ENCODE assay signal across 9 mouse cellular contexts in genomic region chr2:146414484-146415291, GRCm38 (mm10).
DNase-seq lines count a peak whose midpoint lies in the region; ATAC-seq and TF ChIP-seq lines count a peak whose summit lies in the region.
"Had no signal": no experiment of that assay in that cellular context is flagged by ENCODE, and none has a peak within 500 bp of the region (broad histone marks: within the 10 kb centered on the region; RNA-seq: fewer than 3 reads in every experiment).

No protein-coding gene starts in this region.

- 16% methylated on average over 8 of the region's 8 CpGs for WGBS in cerebellum, adult 2 months
- 35% methylated on average over 8 of the region's 8 CpGs for WGBS in midbrain, embryonic 12.5 days

- H3K9ac ChIP-seq in midbrain, embryonic 12.5 days (replicated peaks): no peak overlapping the region

- H3K4me3 ChIP-seq in cerebellum, adult 2 months (replicated peaks; ENCODE audit: insufficient read depth, low read depth, low read length): no peak overlapping the region
- H3K4me3 ChIP-seq in midbrain, embryonic 12.5 days: no peak overlapping the region
- H3K4me3 ChIP-seq: myocyte had no signal

- H3K27ac ChIP-seq in cerebellum, adult 2 months (ENCODE audit: insufficient read depth, low read length): no peak overlapping the region
- H3K27ac ChIP-seq in midbrain, embryonic 12.5 days (replicated peaks): peak overlapping the region; percentile 73

- in situ Hi-C loops in Patski (cut with MboI; ENCODE audit: low pct_unique_long_range_greater_than_20kb): loop anchor here (5.0 kb wide), 1 partner anchor 462 kb away; no protein-coding TSS in a partner anchor

- DNase-seq in Patski (ENCODE audit: low read depth, low spot score): no peak
- peak; percentile 72 to 83 for DNase-seq in cerebellum, adult 2 months
- DNase-seq in frontal cortex, adult 2 months (ENCODE audit: extremely low spot score in 1 of 2, low spot score in 1 of 2): peak; percentile 60 to 94
- peak; percentile 51 to 73 for DNase-seq in left cerebral cortex, adult 8-10 months (ENCODE audit: low spot score in 2 of 2)
- peak; percentile 26 for DNase-seq in spleen, adult 12 weeks (ENCODE audit: low spot score)

- H3K4me1 ChIP-seq in cerebellum, adult 2 months (ENCODE audit: control insufficient read depth, insufficient read depth, low read length): no peaks in the 10 kb centered on the region
- 0 out of 2 replicates have a peak, but pooled peaks cover 3% of the 10 kb centered on the region for H3K4me1 ChIP-seq in midbrain, embryonic 12.5 days

- POLR2A ChIA-PET in Patski (lab: Charles Lee): no interaction called here

- peak; percentile 75 for TF ChIP-seq CTCF in Patski (IDR thresholded peaks at IDR 0.05)
- TF ChIP-seq CTCF in cerebellum, adult 2 months (IDR thresholded peaks at IDR 0.05; ENCODE audit: borderline replicate concordance, insufficient read depth, low read depth, low read length): peak; percentile 80

- ATAC-seq in Patski: peak; percentile 92
- peak; percentile 60 for ATAC-seq in inflammation-experienced regulatory T-cells, adult 6 months
- ATAC-seq in midbrain, embryonic 12.5 days (ENCODE audit: low FRiP score, low read depth): peak; percentile 87
- no peak for ATAC-seq in monocyte, adult 5-6 weeks (replicated peaks; ENCODE audit: insufficient number of reproducible peaks, low FRiP score, low TSS enrichment, poor library complexity, severe bottlenecking)

- no peak overlapping the region for H3K4me2 ChIP-seq in midbrain, embryonic 12.5 days (replicated peaks)

- CTCF ChIA-PET in Patski (lab: Charles Lee): interaction anchor here (0.7 to 2.1 kb wide), 19 partner anchors 10 to 494 kb away, joined by 3 to 8 read pairs (median 4); no protein-coding TSS in a partner anchor

- TF ChIP-seq POLR2A in cerebellum, adult 2 months (IDR thresholded peaks at IDR 0.05; ENCODE audit: borderline replicate concordance, insufficient read depth, low read length): no peak

- H3K27me3 ChIP-seq in Patski: no peaks in the 10 kb centered on the region
- no peaks in the 10 kb centered on the region for H3K27me3 ChIP-seq in cerebellum, adult 2 months (ENCODE audit: control insufficient read depth, insufficient read depth, low read length)
- no peaks in the 10 kb centered on the region for H3K27me3 ChIP-seq in midbrain, embryonic 12.5 days

- no peaks in the 10 kb centered on the region for H3K36me3 ChIP-seq in midbrain, embryonic 12.5 days

- H3K9me3 ChIP-seq in midbrain, embryonic 12.5 days: no peaks in the 10 kb centered on the region
